Mouse (Mus musculus) lung, postnatal 0 days (tissue): ENCODE measurements around the gene Fpgs.

Experiments
- CTCF ChIP-seq: IDR thresholded peaks from 2 replicates; pipeline ENCODE4 v1.5.1; 2016; ENCODE audit warnings: antibody characterized with exemption, mild to moderate bottlenecking
- EP300 ChIP-seq: IDR thresholded peaks from 2 replicates; pipeline ENCODE4 v1.6.1; 2016; ENCODE audit warnings: antibody characterized with exemption, mild to moderate bottlenecking, control low read depth

DNA sequence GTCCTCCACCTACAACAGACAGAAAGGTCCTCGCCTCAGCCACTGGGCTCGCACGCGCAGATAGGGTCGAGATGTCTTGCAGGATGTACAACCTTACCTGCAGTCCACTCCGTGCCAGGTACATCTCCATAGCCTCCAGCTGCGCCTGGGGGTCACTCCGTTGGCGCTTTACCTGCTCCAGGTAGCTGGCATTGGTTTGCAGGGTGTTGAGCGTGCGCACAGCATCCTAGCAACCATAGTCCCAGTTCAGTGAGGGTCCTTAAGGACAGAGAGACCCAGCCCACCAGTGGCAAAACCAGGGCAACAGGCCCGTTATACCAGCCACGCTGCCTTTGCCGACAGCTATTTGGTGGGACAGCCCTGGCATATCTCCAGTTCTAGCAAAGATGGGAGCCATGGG lies 11.4 kb downstream of the Fpgs start:
- TF ChIP-seq CTCF (no peak), EP300 (no peak)
